Mouse (Mus musculus): ENCODE data around the gene Mex3b.

GRCm38 (mm10) chr7:82911501-82911900 lies 44.4 kb downstream of the Mex3b start:
- TF ChIP-seq CTCF (IDR thresholded peaks at IDR 0.05; ENCODE audit: low read depth, low read length) (no peak), EP300 (IDR thresholded peaks at IDR 0.05; ENCODE audit: insufficient read depth, low read depth, low read length) (no peak)

All from ES-Bruce4 (cell line).